ENCODE assay signal across 24 mouse cellular contexts in genomic region chr15:95904247-95904646, GRCm38 (mm10).
A peak's percentile ranks its signal among the peaks of the same experiment; 100 is the strongest.
DNase-seq lines count a peak whose midpoint lies in the region; ATAC-seq and TF ChIP-seq lines count a peak whose summit lies in the region.
"Had no signal": no experiment of that assay in that cellular context is flagged by ENCODE, and none has a peak within 500 bp of the region (broad histone marks: within the 10 kb centered on the region; RNA-seq: fewer than 3 reads in every experiment).

No protein-coding gene starts in this region.

- ATAC-seq in CD4-positive, CD25-positive, alpha-beta regulatory T cell, adult 4 months: no peak
- no peak for ATAC-seq in lung, embryonic 15.5 days (ENCODE audit: borderline replicate concordance, extremely low read depth, low FRiP score, low TSS enrichment)
- ATAC-seq in stomach, embryonic 16.5 days (ENCODE audit: insufficient read depth, low FRiP score): no peak
- ATAC-seq in stomach, postnatal 0 days (ENCODE audit: low FRiP score, low TSS enrichment): no peak
- ATAC-seq: liver, embryonic 12.5 days had no signal

- no peaks in the 10 kb centered on the region for H3K27me3 ChIP-seq in lung, embryonic 15.5 days
- no peaks in the 10 kb centered on the region for H3K27me3 ChIP-seq in stomach, embryonic 16.5 days (ENCODE audit: control insufficient read depth, insufficient read depth, low read length)
- H3K27me3 ChIP-seq in stomach, postnatal 0 days (ENCODE audit: control insufficient read depth, insufficient read depth, low read length): no peaks in the 10 kb centered on the region
- H3K27me3 ChIP-seq: embryonic facial prominence, embryonic 12.5 days; hindbrain, embryonic 13.5 days; kidney, embryonic 15.5 days; limb, embryonic 12.5 days; liver, embryonic 12.5 days; neural tube, embryonic 15.5 days had no signal

- TF ChIP-seq CTCF in stomach, postnatal 0 days (IDR thresholded peaks at IDR 0.05; ENCODE audit: low read depth): no peak

- peak overlapping the region; percentile 18; the same call in 1 of the 2 replicates for H3K4me2 ChIP-seq in lung, embryonic 15.5 days
- H3K4me2 ChIP-seq in stomach, embryonic 16.5 days (ENCODE audit: low read depth, low read length): peak overlapping the region; percentile 6; the same call in 1 of the 2 replicates
- no peak overlapping the region for H3K4me2 ChIP-seq in stomach, postnatal 0 days (replicated peaks; ENCODE audit: low read depth)
- H3K4me2 ChIP-seq: embryonic facial prominence, embryonic 12.5 days; hindbrain, embryonic 13.5 days; kidney, embryonic 15.5 days; limb, embryonic 12.5 days; liver, embryonic 12.5 days; neural tube, embryonic 15.5 days had no signal

- DNase-seq in CD4-positive, CD25-positive, alpha-beta regulatory T cell, adult 2 months (ENCODE audit: low read depth, low spot score): peak; percentile 10
- no peak for DNase-seq in lung, postnatal 10 days
- no peak for DNase-seq in stomach, postnatal 0 days (ENCODE audit: low spot score)
- no peak for DNase-seq in neural tube, embryonic 10.5 days (ENCODE audit: extremely low spot score, low spot score)
- no peak for DNase-seq in kidney, adult 18-20 months
- DNase-seq: adrenal gland, postnatal 25 days; cerebellum, adult 11-12 months; cerebellum, postnatal 10 days; gastrocnemius, postnatal 36 days; heart, postnatal 36 days; kidney, postnatal 36 days; layer of hippocampus, postnatal 36 days; thymus, postnatal 14 days had no signal

- no peak overlapping the region for H3K9ac ChIP-seq in lung, embryonic 15.5 days
- no peak overlapping the region for H3K9ac ChIP-seq in stomach, embryonic 16.5 days (ENCODE audit: low read length)
- no peak overlapping the region for H3K9ac ChIP-seq in stomach, postnatal 0 days (ENCODE audit: low read length)
- H3K9ac ChIP-seq: embryonic facial prominence, embryonic 12.5 days; hindbrain, embryonic 13.5 days; kidney, embryonic 15.5 days; limb, embryonic 12.5 days; liver, embryonic 12.5 days; neural tube, embryonic 15.5 days had no signal

- TF ChIP-seq EP300 in stomach, postnatal 0 days (optimal IDR thresholded peaks at IDR 0.05): no peak

- peaks cover 46% of the 10 kb centered on the region for H3K4me1 ChIP-seq in lung, embryonic 15.5 days
- peaks cover 18% of the 10 kb centered on the region for H3K4me1 ChIP-seq in stomach, embryonic 16.5 days (ENCODE audit: control insufficient read depth, insufficient read depth, low read length)
- no peaks in the 10 kb centered on the region; the same call in 1 of the 2 replicates for H3K4me1 ChIP-seq in stomach, postnatal 0 days (replicated peaks; ENCODE audit: control insufficient read depth, insufficient read depth)

- H3K4me3 ChIP-seq in lung, embryonic 15.5 days: no peak overlapping the region
- no peak overlapping the region for H3K4me3 ChIP-seq in stomach, embryonic 16.5 days (replicated peaks; ENCODE audit: low read length)
- H3K4me3 ChIP-seq in stomach, postnatal 0 days (ENCODE audit: low read depth, low read length): no peak overlapping the region
- H3K4me3 ChIP-seq: embryonic facial prominence, embryonic 12.5 days; hindbrain, embryonic 13.5 days; kidney, embryonic 15.5 days; limb, embryonic 12.5 days; liver, embryonic 12.5 days; myocyte; neural tube, embryonic 15.5 days had no signal

- WGBS in lung, embryonic 15.5 days: 25% methylated on average over 14 of the region's 14 CpGs
- 39% methylated on average over 14 of the region's 14 CpGs for WGBS in stomach, embryonic 16.5 days
- WGBS in stomach, postnatal 0 days: 44% methylated on average over 14 of the region's 14 CpGs

- H3K36me3 ChIP-seq in lung, embryonic 15.5 days: no peaks in the 10 kb centered on the region
- no peaks in the 10 kb centered on the region for H3K36me3 ChIP-seq in stomach, embryonic 16.5 days (ENCODE audit: control insufficient read depth, insufficient read depth, low read length)
- H3K36me3 ChIP-seq in stomach, postnatal 0 days (ENCODE audit: control insufficient read depth, insufficient read depth, low read length): no peaks in the 10 kb centered on the region
- H3K36me3 ChIP-seq: embryonic facial prominence, embryonic 12.5 days; hindbrain, embryonic 13.5 days; kidney, embryonic 15.5 days; limb, embryonic 12.5 days; liver, embryonic 12.5 days; neural tube, embryonic 15.5 days had no signal

- H3K27ac ChIP-seq in lung, embryonic 15.5 days: 0 out of 2 replicates have a peak overlapping the region, but pooled peaks have one; percentile 3
- no peak overlapping the region for H3K27ac ChIP-seq in stomach, embryonic 16.5 days (ENCODE audit: low read length)
- H3K27ac ChIP-seq in stomach, postnatal 0 days (replicated peaks): no peak overlapping the region
- H3K27ac ChIP-seq: embryonic facial prominence, embryonic 12.5 days; hindbrain, embryonic 13.5 days; kidney, embryonic 15.5 days; limb, embryonic 12.5 days; liver, embryonic 12.5 days; macrophage; neural tube, embryonic 15.5 days had no signal

- H3K9me3 ChIP-seq in lung, embryonic 15.5 days: no peaks in the 10 kb centered on the region
- no peaks in the 10 kb centered on the region for H3K9me3 ChIP-seq in stomach, embryonic 16.5 days (replicated peaks; ENCODE audit: control insufficient read depth, low read length)
- no peaks in the 10 kb centered on the region for H3K9me3 ChIP-seq in stomach, postnatal 0 days (ENCODE audit: control insufficient read depth, low read length)
- H3K9me3 ChIP-seq: embryonic facial prominence, embryonic 12.5 days; hindbrain, embryonic 13.5 days; kidney, embryonic 15.5 days; limb, embryonic 12.5 days; liver, embryonic 12.5 days; neural tube, embryonic 15.5 days had no signal
